Mouse (Mus musculus) CH12.LX (cell line): ENCODE measurements around the gene Ccdc63. TPM values are rescaled to one million over a fixed set of nuclear protein-coding genes. Genes with fewer than 3 reads are reported as not detected.

Source experiments
- DNase-seq: peaks from one replicate; pipeline ENCODE4 v3.0.0-alpha.2; 2013; ENCODE audit errors: extremely low read depth
- H3K27ac ChIP-seq: 2 replicates; pipeline ENCODE4 v1.5.1; 2012; ENCODE audit warnings: low read depth, mild to moderate bottlenecking, control low read depth, moderate library complexity; ENCODE audit not compliant: insufficient read depth
- H3K27me3 ChIP-seq: replicated peaks from 2 replicates; pipeline ENCODE3; 2012; ENCODE audit warnings: inconsistent platforms
- H3K36me3 ChIP-seq, 2 experiments: replicated peaks in 1 of 2; 2 replicates each; pipeline versions ENCODE3 to v1.6.1; 2012; ENCODE audit warnings: inconsistent platforms in 1 of 2, low read length in 1 of 2, mild to moderate bottlenecking in 1 of 2, mixed read lengths in 1 of 2, moderate library complexity in 1 of 2; ENCODE audit not compliant: control insufficient read depth in 1 of 2, insufficient read depth in 1 of 2
- H3K4me1 ChIP-seq, 2 experiments: 2 replicates each; pipeline ENCODE4 v1.6.1; 2012; ENCODE audit warnings: inconsistent platforms in 1 of 2, moderate library complexity in 1 of 2; ENCODE audit not compliant: insufficient read depth in 2 of 2, control insufficient read depth in 1 of 2
- H3K4me2 ChIP-seq: 2 replicates; pipeline ENCODE4 v1.6.1; 2012; ENCODE audit warnings: low read depth, mild to moderate bottlenecking, control low read depth; ENCODE audit not compliant: poor library complexity, insufficient read depth, severe bottlenecking
- H3K4me3 ChIP-seq, 3 experiments: fragments of 150-350 bp in 1 of 3; sonication (generic) in 1 of 3; replicated peaks in 1 of 3; 2 replicates each; pipeline versions ENCODE3 to v1.5.1; 2011 to 2012; ENCODE audit warnings: low read depth in 2 of 3, low read length in 2 of 3, mild to moderate bottlenecking in 2 of 3, moderate library complexity in 2 of 3, control low read depth in 1 of 3, improper control_type of control experiment in 1 of 3, inconsistent platforms in 1 of 3, mixed read lengths in 1 of 3; ENCODE audit not compliant: poor library complexity in 1 of 3
- H3K79me2 ChIP-seq: replicated peaks from 2 replicates; pipeline ENCODE4 v1.6.1; 2012; ENCODE audit warnings: mild to moderate bottlenecking, moderate library complexity; ENCODE audit not compliant: control insufficient read depth, poor library complexity, insufficient read depth, severe bottlenecking; ENCODE audit errors: extremely low read depth
- H3K9ac ChIP-seq: 2 replicates; pipeline ENCODE4 v1.6.1; 2012; ENCODE audit warnings: low read depth, mild to moderate bottlenecking, control low read depth, moderate library complexity; ENCODE audit not compliant: insufficient read depth
- H3K9me3 ChIP-seq: replicated peaks from 2 replicates; pipeline ENCODE3; 2012; ENCODE audit warnings: low read length, inconsistent platforms, mixed read lengths
- BHLHE40 ChIP-seq: IDR thresholded peaks from 2 replicates; pipeline ENCODE4 v1.6.1; 2011; ENCODE audit warnings: mild to moderate bottlenecking, low read depth, low read length, improper control_type of control experiment
- CHD2 ChIP-seq: IDR thresholded peaks from 2 replicates; pipeline ENCODE4 v1.6.1; 2011; ENCODE audit warnings: low read length, improper control_type of control experiment
- CTCF ChIP-seq, 2 experiments: IDR thresholded peaks in 1 of 2; conservative IDR thresholded peaks in 1 of 2; 2 replicates each; pipeline ENCODE4 v1.5.1; 2011 to 2012; ENCODE audit warnings: low read depth in 2 of 2, low read length in 2 of 2, improper control_type of control experiment in 1 of 2, inconsistent platforms in 1 of 2, mild to moderate bottlenecking in 1 of 2, moderate library complexity in 1 of 2
- E2F4 ChIP-seq: IDR thresholded peaks from 2 replicates; pipeline ENCODE4 v1.6.1; 2011; ENCODE audit warnings: low read depth, low read length, improper control_type of control experiment; ENCODE audit not compliant: insufficient replicate concordance
- ELF1 ChIP-seq: IDR thresholded peaks from 2 replicates; pipeline ENCODE4 v1.6.1; 2014; ENCODE audit warnings: low read depth, mild to moderate bottlenecking, inconsistent platforms, low read length, improper control_type of control experiment
- EP300 ChIP-seq: IDR thresholded peaks from 2 replicates; pipeline ENCODE4 v1.6.1; 2011; ENCODE audit warnings: low read length, improper control_type of control experiment
- GABPA ChIP-seq: IDR thresholded peaks from 2 replicates; pipeline ENCODE4 v1.6.1; 2012; ENCODE audit warnings: low read depth, low read length, improper control_type of control experiment, inconsistent platforms; ENCODE audit not compliant: insufficient replicate concordance
- IRF4 ChIP-seq: IDR thresholded peaks from 2 replicates; pipeline ENCODE4 v1.6.1; 2014; ENCODE audit warnings: low read depth, mild to moderate bottlenecking, inconsistent platforms, low read length, improper control_type of control experiment
- JUN ChIP-seq: IDR thresholded peaks from 2 replicates; pipeline ENCODE4 v1.6.1; 2011; ENCODE audit warnings: low read depth, mild to moderate bottlenecking, low read length, improper control_type of control experiment, moderate library complexity; ENCODE audit not compliant: insufficient read depth
- JUND ChIP-seq: conservative IDR thresholded peaks from 2 replicates; pipeline ENCODE4 v1.6.1; 2011; ENCODE audit warnings: low read depth, low read length, improper control_type of control experiment
- KAT2A ChIP-seq: IDR thresholded peaks from 2 replicates; pipeline ENCODE4 v1.6.1; 2012; ENCODE audit warnings: low read length, improper control_type of control experiment, inconsistent platforms; ENCODE audit not compliant: insufficient replicate concordance
- MAZ ChIP-seq: IDR thresholded peaks from 2 replicates; pipeline ENCODE4 v1.6.1; 2012; ENCODE audit warnings: low read depth, mild to moderate bottlenecking, inconsistent platforms, low read length, improper control_type of control experiment, moderate library complexity
- MEF2A ChIP-seq: IDR thresholded peaks from 2 replicates; pipeline ENCODE4 v1.6.1; 2014; ENCODE audit warnings: low read depth, mild to moderate bottlenecking, inconsistent platforms, low read length, improper control_type of control experiment, borderline replicate concordance
- MXI1 ChIP-seq: IDR thresholded peaks from 2 replicates; pipeline ENCODE4 v1.6.1; 2011; ENCODE audit warnings: mild to moderate bottlenecking, low read depth, low read length, improper control_type of control experiment
- MYC ChIP-seq: IDR thresholded peaks from 2 replicates; pipeline ENCODE4 v1.6.1; 2011; ENCODE audit warnings: low read depth, mild to moderate bottlenecking, improper control_type of control experiment, low read length
- NRF1 ChIP-seq: IDR thresholded peaks from 2 replicates; pipeline ENCODE4 v1.6.1; 2014; ENCODE audit warnings: low read depth, mild to moderate bottlenecking, inconsistent platforms, low read length, improper control_type of control experiment, moderate library complexity
- PAX5 ChIP-seq: IDR thresholded peaks from 2 replicates; pipeline ENCODE4 v1.6.1; 2012; ENCODE audit warnings: low read length, inconsistent platforms, mixed read lengths
- POLR2A ChIP-seq: IDR thresholded peaks from 2 replicates; pipeline ENCODE4 v1.6.1; 2011; ENCODE audit warnings: low read depth, mild to moderate bottlenecking, improper control_type of control experiment, low read length
- POLR2AphosphoS2 ChIP-seq: IDR thresholded peaks from 2 replicates; pipeline ENCODE4 v1.6.1; 2011; ENCODE audit warnings: low read depth, low read length, improper control_type of control experiment
- RAD21 ChIP-seq: IDR thresholded peaks from 2 replicates; pipeline ENCODE4 v1.6.1; 2011; ENCODE audit warnings: low read depth, mild to moderate bottlenecking, low read length, improper control_type of control experiment, moderate library complexity
- RCOR1 ChIP-seq: conservative IDR thresholded peaks from 2 replicates; pipeline ENCODE4 v1.6.1; 2012; ENCODE audit warnings: low read depth, mild to moderate bottlenecking, inconsistent platforms, low read length, improper control_type of control experiment
- SIN3A ChIP-seq: IDR thresholded peaks from 2 replicates; pipeline ENCODE4 v1.6.1; 2012; ENCODE audit warnings: low read length, improper control_type of control experiment, inconsistent platforms
- SMC3 ChIP-seq: IDR thresholded peaks from 2 replicates; pipeline ENCODE4 v1.6.1; 2011; ENCODE audit warnings: low read depth, low read length, improper control_type of control experiment
- UBTF ChIP-seq: IDR thresholded peaks from 2 replicates; pipeline ENCODE4 v1.6.1; 2012; ENCODE audit warnings: low read depth, mild to moderate bottlenecking, inconsistent platforms, low read length, improper control_type of control experiment, moderate library complexity
- USF1 ChIP-seq: IDR thresholded peaks from 2 replicates; pipeline ENCODE4 v1.6.1; 2014; ENCODE audit warnings: low read depth, mild to moderate bottlenecking, inconsistent platforms, low read length, improper control_type of control experiment
- ZC3H11A ChIP-seq: IDR thresholded peaks from 2 replicates; pipeline ENCODE4 v1.6.1; 2012; ENCODE audit warnings: low read depth, mild to moderate bottlenecking, inconsistent platforms, low read length, improper control_type of control experiment
- ZKSCAN1 ChIP-seq: IDR thresholded peaks from 2 replicates; pipeline ENCODE4 v1.6.1; 2012; ENCODE audit warnings: low read depth, inconsistent platforms, low read length, improper control_type of control experiment, borderline replicate concordance
- ZMIZ1 ChIP-seq: IDR thresholded peaks from 2 replicates; pipeline ENCODE4 v1.6.1; 2012; ENCODE audit warnings: low read depth, mild to moderate bottlenecking, inconsistent platforms, low read length, improper control_type of control experiment
- dilution Hi-C: fragments of 300-500 bp; cut with MboI; formaldehyde crosslinking; loops from 2 replicates; pipeline ENCODE4 v1.14.3; 2020; ENCODE audit warnings: low sequenced_read_pairs; ENCODE audit not compliant: extremely low pct_unique_long_range_greater_than_20kb, extremely low pct_ligation_motif_present
- in situ Hi-C: fragments of 300-500 bp; cut with MboI; formaldehyde crosslinking; loops from 3 replicates; pipeline ENCODE4 v1.14.3; 2019; ENCODE audit warnings: low sequenced_read_pairs, low pct_ligation_motif_present, low pct_unique_long_range_greater_than_20kb, mixed read lengths
- polyA plus RNA-seq: library from polyadenylated mRNA; unstranded; fragments of >175 nt; gene quantifications from 2 replicates; pipeline ENCODE4 v1.2.1, GENCODE M21; 2012; ENCODE audit warnings: low read depth; ENCODE audit not compliant: insufficient read length
- total RNA-seq, 2 experiments: library from RNA; depleted of rRNA; stranded (reverse); fragments of 300-350 nt in 1 of 2; fragments of >200 nt in 1 of 2; gene quantifications; 2 replicates each; pipeline ENCODE4 v1.2.3; 2012 to 2014

The Ccdc63 gene
- total and polyA plus RNA-seq, 3 experiments = 0.39 to 0.70 (median 0.47) TPM

GRCm38 (mm10) chr5:122086121-122086520 lies 54.5 kb downstream of the Ccdc63 start:
- TF ChIP-seq MXI1 (no peak), MAZ (no peak), UBTF (no peak), BHLHE40 (no peak), JUN (no peak), ZMIZ1 (no peak), MEF2A (no peak), SIN3A (no peak), PAX5 (no peak), EP300 (no peak), NRF1 (no peak), IRF4 (no peak), RAD21 (no peak), USF1 (no peak), JUND (no peak), ZC3H11A (no peak), E2F4 (no peak)
- DNase-seq = no peak
- Histone ChIP-seq H3K27me3 (peaks cover 42% of the 10 kb centered on the region), H3K36me3 (no peaks in the 10 kb centered on the region), H3K4me1 (peaks cover 5 to 6% of the 10 kb centered on the region in 2 experiments; a peak in 2 of 4 replicates), H3K79me2 (no peaks in the 10 kb centered on the region), H3K9me3 (no peaks in the 10 kb centered on the region), H3K4me2 (no peak overlapping the region), H3K27ac (no peak overlapping the region), H3K4me3 (no peak overlapping the region), H3K9ac (no peak overlapping the region)
- in situ Hi-C loops (loop anchor here (5.0 kb wide), 1 partner anchor 139 kb away; no protein-coding TSS in a partner anchor), dilution Hi-C loops (no loop called here)

DNA sequence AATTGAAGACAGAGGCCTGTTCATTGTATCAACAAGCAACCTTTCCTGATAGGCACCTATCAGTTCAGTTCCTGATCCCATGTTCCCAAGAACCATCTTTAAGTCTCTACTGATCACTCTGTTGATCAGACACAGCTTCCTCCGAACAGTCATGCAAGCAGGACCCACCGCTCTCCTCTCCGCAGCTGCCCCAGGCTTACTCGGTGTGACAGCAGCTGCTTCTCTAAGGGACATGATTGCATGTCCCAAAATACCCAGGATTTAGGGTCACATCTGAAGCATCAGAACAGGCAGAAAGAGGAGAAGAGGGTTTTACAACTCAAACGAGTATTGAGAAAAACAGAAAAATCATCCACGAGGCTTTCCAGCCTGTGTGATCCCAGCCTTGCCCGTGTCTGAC lies 55.3 kb downstream of the Ccdc63 start:
- Histone ChIP-seq H3K9ac (no peak overlapping the region), H3K79me2 (no peaks in the 10 kb centered on the region), H3K27me3 (peaks cover 35% of the 10 kb centered on the region), H3K4me3 (no peak overlapping the region), H3K27ac (no peak overlapping the region), H3K9me3 (peaks cover 2% of the 10 kb centered on the region), H3K4me1 (peaks cover 5 to 6% of the 10 kb centered on the region in 2 experiments; a peak in 2 of 4 replicates), H3K4me2 (peak overlapping the region; percentile 62; the same call in 1 of the 2 replicates), H3K36me3 (no peaks in the 10 kb centered on the region)
- no peak for DNase-seq
- dilution Hi-C loops (no loop called here), in situ Hi-C loops (loop anchor here (5.0 kb wide), 1 partner anchor 138 kb away; no protein-coding TSS in a partner anchor)
- TF ChIP-seq KAT2A = no peak
- no peak for TF ChIP-seq SMC3
- TF ChIP-seq POLR2A = no peak
- no peak for TF ChIP-seq POLR2AphosphoS2
- no peak for TF ChIP-seq PAX5
- TF ChIP-seq EP300 = no peak
- TF ChIP-seq MYC = no peak
- TF ChIP-seq CHD2 = no peak
- no peak for TF ChIP-seq ELF1
- TF ChIP-seq GABPA = no peak
- no peak for TF ChIP-seq RAD21
- no peak for TF ChIP-seq JUND
- TF ChIP-seq ZKSCAN1 = no peak
- no peak for TF ChIP-seq RCOR1
- TF ChIP-seq CTCF (conservative IDR thresholded peaks at IDR 0.05 in 1 of 2, IDR thresholded peaks at IDR 0.05 in 1 of 2; ENCODE audit: low read depth in 2 of 2, low read length in 2 of 2) = no peak
- TF ChIP-seq UBTF = no peak
- no peak for TF ChIP-seq ZMIZ1
- no peak for TF ChIP-seq MAZ
